Mouse (Mus musculus) limb, embryonic 10.5 days (tissue): ENCODE results near the gene Prox2. TPM values are rescaled to one million over a fixed set of nuclear protein-coding genes. Genes with fewer than 3 reads are reported as not detected.

Source experiments
- DNase-seq: peaks from one replicate; pipeline ENCODE4 v3.0.0-alpha.2; 2017; ENCODE audit warnings: low spot score
- H3K27ac ChIP-seq: fragments of 300-500 bp; sonication (generic); 2 replicates; pipeline ENCODE4 v1.5.1; 2016; ENCODE audit warnings: mild to moderate bottlenecking
- H3K27me3 ChIP-seq: fragments of 300-500 bp; sonication (generic); 2 replicates; pipeline ENCODE4 v1.6.1; 2016; ENCODE audit warnings: low read depth, mild to moderate bottlenecking; ENCODE audit not compliant: poor library complexity, severe bottlenecking
- H3K36me3 ChIP-seq: fragments of 300-500 bp; sonication (generic); 2 replicates; pipeline ENCODE4 v1.6.1; 2016; ENCODE audit warnings: mild to moderate bottlenecking, moderate library complexity
- H3K4me1 ChIP-seq: fragments of 300-500 bp; sonication (generic); 2 replicates; pipeline ENCODE4 v1.6.1; 2016
- H3K4me3 ChIP-seq: fragments of 300-500 bp; sonication (generic); 2 replicates; pipeline ENCODE4 v1.5.1; 2016; ENCODE audit warnings: mild to moderate bottlenecking, moderate library complexity
- H3K9me3 ChIP-seq: fragments of 300-500 bp; sonication (generic); replicated peaks from 2 replicates; pipeline ENCODE4 v1.6.1; 2016; ENCODE audit warnings: mild to moderate bottlenecking
- WGBS: fragments of 180-500 bp; shearing (Covaris S2); methylation state at CpG from one replicate; pipeline ENCODE4 v1.1.7; 2016; 5-methylcytosine and 5-hydroxymethylcytosine counted together
- polyA plus RNA-seq: library from polyadenylated mRNA; unstranded; fragments of >200 nt; fragmentation: Nextera tagmentation; extraction: Ambion mirVana; gene quantifications from 2 replicates; pipeline ENCODE4 v1.2.1, GENCODE M21; 2016

Gene Prox2
- 2.4 and 2.7 TPM in 2 replicates for polyA plus RNA-seq

DNA sequence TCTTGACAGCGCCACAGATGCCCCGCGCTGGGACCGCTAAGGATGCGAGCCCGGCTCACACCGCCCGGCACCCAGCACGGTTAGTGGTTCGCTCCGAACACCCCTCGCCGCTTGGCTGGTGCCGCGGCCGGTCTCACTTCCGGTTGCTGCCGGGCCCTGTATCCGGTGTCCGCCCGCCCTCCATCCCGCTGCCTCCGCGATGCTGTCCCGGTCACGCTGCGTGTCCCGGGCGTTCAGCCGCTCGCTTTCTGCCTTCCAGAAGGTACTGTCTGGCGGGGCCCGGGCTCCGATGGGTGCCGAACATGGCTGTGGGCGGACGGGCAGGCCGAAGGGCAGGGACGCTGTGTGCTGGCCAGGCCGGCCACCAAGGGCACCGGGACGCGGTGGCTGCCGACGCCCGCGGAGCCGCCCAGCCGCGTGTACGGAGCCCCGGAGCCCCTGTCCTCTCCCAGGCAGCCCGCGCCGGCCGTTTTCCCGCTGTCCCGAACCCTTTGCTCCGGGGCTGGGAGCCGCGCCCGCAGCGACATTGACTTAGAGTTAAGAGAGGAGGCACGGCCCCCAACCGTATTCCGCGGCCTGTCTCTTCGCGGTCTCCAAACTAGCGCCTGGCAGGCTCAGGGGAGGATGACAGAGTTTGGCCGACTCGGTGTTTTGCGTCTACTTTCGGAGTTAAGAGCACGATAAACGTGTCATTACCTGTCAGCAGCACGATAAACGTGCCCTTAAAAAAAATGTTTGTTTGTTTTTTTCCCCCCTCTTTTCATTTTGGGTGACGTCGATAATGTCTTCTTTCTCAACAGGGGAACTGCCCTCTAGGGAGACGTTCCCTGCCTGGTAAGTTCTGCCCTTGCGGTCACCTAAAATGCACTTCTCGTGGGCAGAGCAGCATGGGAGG, at the start of gene Prox2, which contains the start of gene Dlst:
Gene Prox2, minus strand, starts transcription at position 62 of the 895 bp plus-strand sequence.
Gene Dlst, plus strand, starts transcription at position 136 of the 895 bp plus-strand sequence.
- H3K4me3 ChIP-seq: peak within 1 kb of the TSS; percentile 94
- H3K27me3 ChIP-seq: 0 out of 2 replicates have a peak, but pooled peaks cover 8% of the 10 kb centered on the region
- H3K4me1 ChIP-seq: peaks cover 34% of the 10 kb centered on the region
- WGBS: under 1% methylated on average over 83 of the region's 83 CpGs
- DNase-seq: peak; percentile 94
- peaks cover 26% of the 10 kb centered on the region for H3K36me3 ChIP-seq
- H3K27ac ChIP-seq: peak within 1 kb of the TSS; percentile 95
- no peaks in the 10 kb centered on the region for H3K9me3 ChIP-seq

- H3K4me3 ChIP-seq: no peak overlapping the region
- no peak for DNase-seq
- H3K36me3 ChIP-seq: no peaks in the 10 kb centered on the region
- no peak overlapping the region for H3K27ac ChIP-seq
- no peaks in the 10 kb centered on the region for H3K9me3 ChIP-seq
- 85% methylated on average over 5 of the region's 5 CpGs for WGBS
- H3K27me3 ChIP-seq: 0 out of 2 replicates have a peak, but pooled peaks cover 3% of the 10 kb centered on the region
- peaks cover 6% of the 10 kb centered on the region for H3K4me1 ChIP-seq
These were observed 49.0 kb upstream of the Prox2 start for GRCm38 (mm10) chr12:85159592-85159991.

DNA sequence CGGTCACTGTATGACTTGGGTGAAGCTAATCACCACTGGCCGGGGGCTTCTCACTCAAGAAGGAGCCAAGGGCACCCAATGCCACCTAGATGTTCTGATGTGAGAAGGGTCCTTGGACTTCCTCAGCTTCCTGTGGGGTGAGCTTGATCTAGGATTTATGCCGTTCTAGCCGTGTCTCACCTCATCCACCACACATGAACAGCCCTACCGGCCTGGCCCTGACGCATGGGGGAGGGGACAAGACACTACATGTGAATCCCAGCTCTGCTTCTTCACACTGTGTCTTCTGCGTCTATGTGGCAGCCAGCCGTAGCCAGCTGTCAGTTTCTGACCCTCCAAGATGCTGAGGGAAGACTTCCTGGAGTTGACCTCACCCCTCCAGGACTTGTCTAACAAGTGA, 48.2 kb upstream of the Prox2 start:
- DNase-seq: no peak
- no peaks in the 10 kb centered on the region for H3K36me3 ChIP-seq
- no peak overlapping the region for H3K27ac ChIP-seq
- 92% methylated on average over 8 of the region's 8 CpGs for WGBS
- H3K27me3 ChIP-seq: 0 out of 2 replicates have a peak, but pooled peaks cover 3% of the 10 kb centered on the region
- no peaks in the 10 kb centered on the region for H3K9me3 ChIP-seq
- H3K4me1 ChIP-seq: peaks cover 6% of the 10 kb centered on the region
- H3K4me3 ChIP-seq: no peak overlapping the region

GRCm38 (mm10) chr12:85157797-85158460, 47.4 kb upstream of the Prox2 start:
- no peak overlapping the region for H3K27ac ChIP-seq
- WGBS: 89% methylated on average over 14 of the region's 14 CpGs
- H3K4me1 ChIP-seq: peaks cover 6% of the 10 kb centered on the region
- no peak overlapping the region for H3K4me3 ChIP-seq
- DNase-seq: no peak
- no peaks in the 10 kb centered on the region for H3K36me3 ChIP-seq
- H3K27me3 ChIP-seq: 0 out of 2 replicates have a peak, but pooled peaks cover 3% of the 10 kb centered on the region
- no peaks in the 10 kb centered on the region for H3K9me3 ChIP-seq

DNA sequence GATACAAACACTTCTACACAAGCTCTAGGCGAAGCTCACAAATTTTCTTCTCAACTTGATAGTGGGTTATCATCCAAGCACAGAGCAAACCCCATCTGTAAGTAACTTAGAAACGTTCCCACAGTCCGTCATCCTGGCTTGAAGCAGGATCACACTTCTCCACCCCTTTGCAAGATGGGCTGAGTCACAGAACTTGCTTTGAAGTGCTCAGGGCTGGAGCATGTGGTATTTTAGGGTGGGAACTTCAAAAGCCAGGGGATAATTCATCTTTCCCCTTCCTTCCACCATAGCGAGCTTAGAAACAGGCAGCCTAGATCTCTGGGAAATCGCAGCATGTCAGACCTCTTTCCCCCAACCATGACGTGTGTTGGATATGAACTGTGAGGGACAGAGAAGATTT, 45.8 kb upstream of the Prox2 start:
- Histone ChIP-seq H3K27me3 (peaks cover 11% of the 10 kb centered on the region), H3K36me3 (no peaks in the 10 kb centered on the region), H3K4me1 (peaks cover 7% of the 10 kb centered on the region), H3K4me3 (no peak overlapping the region), H3K9me3 (no peaks in the 10 kb centered on the region), H3K27ac (no peak overlapping the region)
- DNase-seq: no peak
- 18% methylated on average over 6 of the region's 6 CpGs for WGBS

GRCm38 (mm10) chr12:85153011-85153410, 42.5 kb upstream of the Prox2 start:
- no peak overlapping the region for H3K4me3 ChIP-seq
- no peak for DNase-seq
- peaks cover 39% of the 10 kb centered on the region for H3K27me3 ChIP-seq
- WGBS: 77% methylated on average over 3 of the region's 3 CpGs
- H3K4me1 ChIP-seq: peaks cover 18% of the 10 kb centered on the region
- H3K9me3 ChIP-seq: no peaks in the 10 kb centered on the region
- H3K36me3 ChIP-seq: no peaks in the 10 kb centered on the region
- H3K27ac ChIP-seq: no peak overlapping the region

DNA sequence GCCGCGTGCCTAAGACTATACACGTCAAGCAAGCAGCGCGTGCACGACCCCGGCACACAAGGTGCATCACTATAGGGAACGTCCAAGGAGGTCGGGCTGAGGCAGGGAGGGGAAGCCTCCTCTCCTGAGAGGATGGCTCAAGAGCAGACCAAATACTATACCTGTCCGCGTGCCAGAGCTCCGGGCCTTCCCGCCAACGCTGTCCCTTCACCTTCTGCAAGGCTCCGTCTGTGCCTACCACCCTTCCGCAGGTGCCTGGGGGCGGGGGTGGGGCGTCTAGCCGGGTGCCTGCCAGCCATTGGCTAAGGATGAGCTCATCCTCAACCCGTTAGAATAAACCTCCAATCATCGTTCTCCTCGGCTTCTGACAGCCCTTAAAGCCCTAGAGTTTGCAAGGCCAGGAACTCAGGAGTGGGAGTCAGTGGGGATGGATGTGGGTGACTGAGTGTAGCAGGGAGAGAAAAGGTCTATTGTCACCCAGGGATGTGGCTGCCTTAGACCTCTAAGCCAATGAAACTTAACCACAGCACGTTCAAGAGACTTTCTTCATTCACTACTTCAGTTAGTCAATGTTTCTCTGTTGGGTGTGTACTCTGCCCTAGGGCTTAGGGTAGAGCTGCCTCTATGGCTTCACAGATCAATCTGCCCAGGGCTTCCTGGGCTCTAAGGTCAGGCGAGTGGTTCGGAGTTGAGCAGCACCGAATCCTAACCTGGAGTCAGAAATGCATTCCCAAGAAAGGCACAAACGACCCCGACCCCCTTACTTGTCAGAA, 40.6 kb upstream of the Prox2 start, which contains the start of gene Rps6kl1:
Gene Rps6kl1, minus strand, starts transcription at position 263 of the 773 bp plus-strand sequence.
- Histone ChIP-seq H3K36me3 (no peaks in the 10 kb centered on the region), H3K4me1 (peaks cover 24% of the 10 kb centered on the region), H3K27me3 (peaks cover 48% of the 10 kb centered on the region), H3K9me3 (no peaks in the 10 kb centered on the region), H3K4me3 (peak within 1 kb of the TSS; percentile 38), H3K27ac (0 out of 2 replicates have a peak within 1 kb of the TSS, but pooled peaks have one; percentile 28)
- 17% methylated on average over 28 of the region's 28 CpGs for WGBS
- DNase-seq: no peak

- 7% methylated on average over 20 of the region's 20 CpGs for WGBS
- no peak for DNase-seq
- peaks cover 28% of the 10 kb centered on the region for H3K4me1 ChIP-seq
- H3K4me3 ChIP-seq: peak overlapping the region; percentile 38
- peaks cover 47% of the 10 kb centered on the region for H3K27me3 ChIP-seq
- no peaks in the 10 kb centered on the region for H3K36me3 ChIP-seq
- H3K27ac ChIP-seq: 0 out of 2 replicates have a peak overlapping the region, but pooled peaks have one; percentile 28
- no peaks in the 10 kb centered on the region for H3K9me3 ChIP-seq
These were observed 39.9 kb upstream of the Prox2 start for GRCm38 (mm10) chr12:85150321-85151001.

DNA sequence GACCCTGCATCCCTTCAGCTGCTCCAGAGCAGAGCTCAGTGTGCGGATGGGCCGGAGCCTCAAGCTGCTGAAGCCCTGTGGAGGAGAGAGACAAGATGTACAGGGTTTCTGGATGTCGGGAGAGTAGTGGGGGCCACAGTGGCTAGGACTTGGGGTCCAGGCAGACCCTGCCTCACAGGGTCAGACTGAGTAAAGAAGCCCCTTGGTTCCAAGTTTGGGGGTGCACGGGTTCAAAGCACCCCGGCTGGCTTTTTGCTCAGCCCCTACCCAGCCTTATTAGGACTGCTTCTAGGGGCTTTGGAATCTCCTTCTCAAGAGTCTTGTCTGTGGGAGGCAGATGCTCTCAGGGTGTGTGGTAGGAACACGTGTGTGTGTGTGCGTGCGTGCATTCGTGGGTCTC, 36.3 kb upstream of the Prox2 start:
- peaks cover 43% of the 10 kb centered on the region for H3K27me3 ChIP-seq
- no peaks in the 10 kb centered on the region for H3K9me3 ChIP-seq
- no peak overlapping the region for H3K4me3 ChIP-seq
- H3K4me1 ChIP-seq: peaks cover 34% of the 10 kb centered on the region
- no peaks in the 10 kb centered on the region for H3K36me3 ChIP-seq
- no peak for DNase-seq
- WGBS: 82% methylated on average over 9 of the region's 9 CpGs
- H3K27ac ChIP-seq: 0 out of 2 replicates have a peak overlapping the region, but pooled peaks have one; percentile 37

- Histone ChIP-seq H3K27me3 (peaks cover 40% of the 10 kb centered on the region), H3K27ac (peak overlapping the region; percentile 46), H3K4me3 (peak overlapping the region; percentile 20; the same call in 1 of the 2 replicates), H3K4me1 (peaks cover 34% of the 10 kb centered on the region), H3K36me3 (no peaks in the 10 kb centered on the region), H3K9me3 (no peaks in the 10 kb centered on the region)
- no peak for DNase-seq
- 37% methylated on average over 10 of the region's 11 CpGs for WGBS
These were observed 35.8 kb upstream of the Prox2 start for GRCm38 (mm10) chr12:85146355-85146754.

DNA sequence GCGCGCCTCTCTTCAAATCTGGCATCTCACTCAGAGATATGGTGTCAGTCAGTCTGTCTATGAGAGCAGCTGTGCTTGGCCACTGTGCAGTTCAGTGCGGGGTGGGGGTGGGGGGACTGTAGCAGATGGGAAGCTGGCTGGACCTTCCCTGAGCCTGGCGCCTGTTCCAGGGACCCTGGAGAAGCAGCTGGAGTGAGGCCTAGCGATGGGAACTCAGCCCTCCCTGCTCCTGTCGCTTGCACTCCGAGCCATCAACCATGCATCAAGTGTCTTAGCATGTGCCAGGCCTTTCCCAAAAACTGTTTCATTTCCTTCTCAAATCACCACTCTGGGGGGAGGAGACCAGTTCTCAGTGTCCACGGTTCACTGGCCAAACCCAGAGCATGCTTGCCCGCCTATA, 35.1 kb upstream of the Prox2 start:
- Histone ChIP-seq H3K36me3 (no peaks in the 10 kb centered on the region), H3K4me3 (no peak overlapping the region), H3K27me3 (peaks cover 40% of the 10 kb centered on the region), H3K4me1 (peaks cover 26% of the 10 kb centered on the region), H3K27ac (peak overlapping the region; percentile 53; the same call in 1 of the 2 replicates), H3K9me3 (no peaks in the 10 kb centered on the region)
- WGBS: 76% methylated on average over 9 of the region's 9 CpGs
- DNase-seq: no peak

DNA sequence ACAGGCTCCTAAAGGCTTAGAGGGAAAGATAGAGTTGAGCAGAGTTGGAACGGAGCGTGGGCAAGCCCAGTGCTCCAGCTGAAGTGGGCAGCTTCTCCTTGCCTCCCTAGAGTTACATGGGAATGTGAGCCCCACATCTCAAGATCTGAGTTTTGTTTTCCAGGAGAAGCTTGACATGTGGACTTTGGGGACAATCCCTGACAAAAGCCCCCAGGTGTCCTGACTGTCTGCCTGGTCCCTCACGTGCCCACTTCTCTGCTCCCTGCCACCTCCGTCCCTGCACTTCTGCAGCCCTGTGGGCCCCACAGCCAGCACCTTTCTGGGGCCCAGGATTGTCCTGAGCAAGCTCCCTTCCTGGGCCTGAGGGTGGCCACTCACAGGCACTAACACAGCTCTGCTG, 34.3 kb upstream of the Prox2 start:
- H3K4me1 ChIP-seq: peaks cover 28% of the 10 kb centered on the region
- H3K27me3 ChIP-seq: peaks cover 40% of the 10 kb centered on the region
- 94% methylated on average over 4 of the region's 4 CpGs for WGBS
- no peaks in the 10 kb centered on the region for H3K36me3 ChIP-seq
- H3K27ac ChIP-seq: no peak overlapping the region
- no peak overlapping the region for H3K4me3 ChIP-seq
- no peak for DNase-seq
- H3K9me3 ChIP-seq: no peaks in the 10 kb centered on the region
